Mouse (Mus musculus): ENCODE measurements at regions not wholly inside any gene's neighbourhood (a gene's known extent, or its start where the extent isn't known, plus 50 kb on each side); places are given as distances from the start of the nearest gene placed in this dataset.

- Histone ChIP-seq H3K27ac (ENCODE audit: insufficient read depth, low read depth, low read length) (no peak overlapping the region), H3K4me3 (ENCODE audit: insufficient read depth, low read depth, low read length) (no peak overlapping the region), H3K4me1 (ENCODE audit: control insufficient read depth, insufficient read depth, low read length) (peaks cover 21% of the 10 kb centered on the region)
- TF ChIP-seq POLR2A (IDR thresholded peaks at IDR 0.05; ENCODE audit: insufficient read depth, low read depth, low read length): no peak
- TF ChIP-seq CTCF (IDR thresholded peaks at IDR 0.05; ENCODE audit: insufficient read depth, low read depth, low read length): no peak
- 51% methylated on average over 7 of the region's 7 CpGs for WGBS
Measured at GRCm38 (mm10) chr2:178834986-178835385, 404.7 kb downstream of the Cdh26 start.

DNA sequence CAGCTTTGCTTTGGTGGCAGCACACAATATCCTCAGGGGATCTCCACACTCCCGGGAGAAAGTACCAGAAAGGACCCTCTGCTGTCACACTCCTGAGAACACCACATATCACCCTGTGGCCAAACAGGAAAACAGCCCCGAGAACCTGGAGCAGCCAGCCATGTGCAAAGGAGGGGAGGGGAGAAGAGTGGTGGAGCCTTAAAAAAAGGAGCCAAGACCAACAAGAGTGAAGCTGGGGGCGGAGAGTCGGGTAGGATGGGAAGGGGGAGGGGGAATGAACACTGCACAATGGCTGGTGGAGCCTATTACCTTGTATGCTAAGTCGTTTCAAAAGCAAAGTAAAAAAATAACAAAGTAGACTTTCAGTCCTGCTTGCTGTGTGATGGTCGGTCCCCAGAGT, 408.2 kb downstream of the Cdh26 start:
- Histone ChIP-seq H3K4me3 (ENCODE audit: insufficient read depth, low read depth, low read length) (no peak overlapping the region), H3K4me1 (ENCODE audit: control insufficient read depth, insufficient read depth, low read length) (peaks cover 40% of the 10 kb centered on the region), H3K27ac (ENCODE audit: insufficient read depth, low read depth, low read length) (no peak overlapping the region)
- 7% methylated on average over 6 of the region's 6 CpGs for WGBS
- TF ChIP-seq CTCF (IDR thresholded peaks at IDR 0.05; ENCODE audit: insufficient read depth, low read depth, low read length) (no peak), POLR2A (IDR thresholded peaks at IDR 0.05; ENCODE audit: insufficient read depth, low read depth, low read length) (no peak)

DNA sequence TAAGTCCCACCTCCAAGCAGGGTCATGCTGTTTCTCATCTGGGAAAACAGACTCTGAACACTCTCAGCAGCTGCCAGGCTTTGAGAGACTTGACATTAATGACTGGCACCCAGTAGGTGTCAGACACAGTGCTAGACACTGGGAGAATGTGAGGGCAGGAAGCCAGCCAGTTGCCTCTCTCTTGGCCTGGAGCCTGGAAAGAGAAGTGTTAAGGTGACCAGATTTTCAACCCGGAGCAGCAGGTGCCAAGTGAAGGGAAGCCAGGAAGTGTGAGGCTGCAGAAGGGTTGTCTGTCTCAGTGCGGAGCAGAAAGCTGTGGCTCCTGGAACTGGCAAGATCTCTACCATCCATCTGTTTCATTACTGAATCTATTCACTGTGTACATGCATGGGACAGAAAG, 410.6 kb downstream of the Cdh26 start:
- peaks cover 36% of the 10 kb centered on the region for H3K4me1 ChIP-seq (ENCODE audit: control insufficient read depth, insufficient read depth, low read length)
- H3K4me3 ChIP-seq (ENCODE audit: insufficient read depth, low read depth, low read length): no peak overlapping the region
- no peak for TF ChIP-seq POLR2A (IDR thresholded peaks at IDR 0.05; ENCODE audit: insufficient read depth, low read depth, low read length)
- 61% methylated on average over 2 of the region's 2 CpGs for WGBS
- H3K27ac ChIP-seq (ENCODE audit: insufficient read depth, low read depth, low read length): no peak overlapping the region

DNA sequence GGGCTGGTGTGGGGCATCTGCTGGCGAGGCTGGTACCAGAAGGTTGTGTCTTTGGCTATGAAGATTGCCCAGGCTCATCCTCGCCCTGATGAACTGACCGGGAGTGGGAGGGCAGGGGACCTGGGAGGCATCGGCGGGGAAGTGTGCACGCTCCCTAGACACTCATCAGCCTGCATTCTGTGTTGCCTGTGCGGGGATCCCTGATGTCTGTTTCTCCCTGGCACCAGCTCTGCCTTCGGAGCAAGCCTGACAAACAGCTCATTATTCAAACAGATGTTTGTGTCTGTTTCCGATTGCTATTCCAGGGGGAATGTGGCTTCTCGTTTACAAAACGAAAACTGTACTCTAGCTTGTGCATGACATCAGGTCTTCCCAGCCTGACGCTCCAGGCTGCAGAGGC, 412.3 kb downstream of the Cdh26 start:
- Histone ChIP-seq H3K4me3 (ENCODE audit: insufficient read depth, low read depth, low read length) (no peak overlapping the region), H3K27ac (ENCODE audit: insufficient read depth, low read depth, low read length) (peak overlapping the region; percentile 39), H3K4me1 (ENCODE audit: control insufficient read depth, insufficient read depth, low read length) (peaks cover 36% of the 10 kb centered on the region)
- 33% methylated on average over 12 of the region's 12 CpGs for WGBS
- TF ChIP-seq POLR2A (IDR thresholded peaks at IDR 0.05; ENCODE audit: insufficient read depth, low read depth, low read length): no peak
- no peak for TF ChIP-seq CTCF (IDR thresholded peaks at IDR 0.05; ENCODE audit: insufficient read depth, low read depth, low read length)

- 94% methylated on average over 3 of the region's 3 CpGs for WGBS
- Histone ChIP-seq H3K4me3 (ENCODE audit: insufficient read depth, low read depth, low read length) (no peak overlapping the region), H3K27ac (ENCODE audit: insufficient read depth, low read depth, low read length) (no peak overlapping the region), H3K4me1 (ENCODE audit: control insufficient read depth, insufficient read depth, low read length) (peaks cover 33% of the 10 kb centered on the region)
- TF ChIP-seq POLR2A (IDR thresholded peaks at IDR 0.05; ENCODE audit: insufficient read depth, low read depth, low read length) (no peak), CTCF (IDR thresholded peaks at IDR 0.05; ENCODE audit: insufficient read depth, low read depth, low read length) (no peak)
Measured at GRCm38 (mm10) chr2:178843458-178843857, 413.1 kb downstream of the Cdh26 start.

- no peak overlapping the region for H3K4me3 ChIP-seq (ENCODE audit: insufficient read depth, low read depth, low read length)
- WGBS: 80% methylated on average over 4 of the region's 4 CpGs
- H3K4me1 ChIP-seq (ENCODE audit: control insufficient read depth, insufficient read depth, low read length): peaks cover 24% of the 10 kb centered on the region
- no peak overlapping the region for H3K27ac ChIP-seq (ENCODE audit: insufficient read depth, low read depth, low read length)
- TF ChIP-seq CTCF (IDR thresholded peaks at IDR 0.05; ENCODE audit: insufficient read depth, low read depth, low read length) (no peak), POLR2A (IDR thresholded peaks at IDR 0.05; ENCODE audit: insufficient read depth, low read depth, low read length) (no peak)
Measured at GRCm38 (mm10) chr2:178844561-178844960, 414.2 kb downstream of the Cdh26 start.

DNA sequence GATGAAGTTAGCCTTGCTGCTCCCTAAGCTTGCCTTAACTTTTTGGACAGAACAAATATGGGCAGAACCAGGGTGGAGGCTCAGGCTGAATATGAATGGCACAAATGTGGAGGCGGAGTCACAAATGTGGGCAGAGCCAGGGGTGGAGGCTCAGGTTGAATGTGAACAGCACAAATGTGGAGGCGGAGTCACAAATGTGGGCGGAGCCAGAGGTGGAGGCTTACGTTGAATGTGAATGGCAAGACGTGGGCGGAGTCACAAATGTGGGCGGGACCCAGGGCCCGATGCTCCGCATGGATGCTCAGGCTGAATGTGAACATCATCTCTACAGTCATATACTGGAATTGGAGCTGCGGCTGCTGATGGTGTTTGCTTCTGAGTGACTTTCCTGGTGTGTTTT, 420.0 kb downstream of the Cdh26 start:
- TF ChIP-seq CTCF (IDR thresholded peaks at IDR 0.05; ENCODE audit: insufficient read depth, low read depth, low read length) (no peak), POLR2A (IDR thresholded peaks at IDR 0.05; ENCODE audit: insufficient read depth, low read depth, low read length) (no peak)
- Histone ChIP-seq H3K4me3 (ENCODE audit: insufficient read depth, low read depth, low read length) (no peak overlapping the region), H3K27ac (ENCODE audit: insufficient read depth, low read depth, low read length) (no peak overlapping the region), H3K4me1 (ENCODE audit: control insufficient read depth, insufficient read depth, low read length) (no peaks in the 10 kb centered on the region)
- 76% methylated on average over 10 of the region's 10 CpGs for WGBS

- H3K27ac ChIP-seq (ENCODE audit: insufficient read depth, low read depth, low read length): no peak overlapping the region
- TF ChIP-seq POLR2A (IDR thresholded peaks at IDR 0.05; ENCODE audit: insufficient read depth, low read depth, low read length): no peak
- TF ChIP-seq CTCF (IDR thresholded peaks at IDR 0.05; ENCODE audit: insufficient read depth, low read depth, low read length): no peak
- no peaks in the 10 kb centered on the region for H3K4me1 ChIP-seq (ENCODE audit: control insufficient read depth, insufficient read depth, low read length)
- 53% methylated on average over 11 of the region's 11 CpGs for WGBS
- H3K4me3 ChIP-seq (ENCODE audit: insufficient read depth, low read depth, low read length): no peak overlapping the region
Measured at GRCm38 (mm10) chr2:178850769-178851168, 420.4 kb downstream of the Cdh26 start.

GRCm38 (mm10) chr2:178854012-178854411, 423.7 kb downstream of the Cdh26 start:
- Histone ChIP-seq H3K27ac (ENCODE audit: insufficient read depth, low read depth, low read length) (no peak overlapping the region), H3K4me3 (ENCODE audit: insufficient read depth, low read depth, low read length) (no peak overlapping the region), H3K4me1 (ENCODE audit: control insufficient read depth, insufficient read depth, low read length) (no peaks in the 10 kb centered on the region)
- WGBS: 91% methylated on average over 1 of the region's 1 CpGs
- TF ChIP-seq POLR2A (IDR thresholded peaks at IDR 0.05; ENCODE audit: insufficient read depth, low read depth, low read length): no peak
- TF ChIP-seq CTCF (IDR thresholded peaks at IDR 0.05; ENCODE audit: insufficient read depth, low read depth, low read length): no peak

DNA sequence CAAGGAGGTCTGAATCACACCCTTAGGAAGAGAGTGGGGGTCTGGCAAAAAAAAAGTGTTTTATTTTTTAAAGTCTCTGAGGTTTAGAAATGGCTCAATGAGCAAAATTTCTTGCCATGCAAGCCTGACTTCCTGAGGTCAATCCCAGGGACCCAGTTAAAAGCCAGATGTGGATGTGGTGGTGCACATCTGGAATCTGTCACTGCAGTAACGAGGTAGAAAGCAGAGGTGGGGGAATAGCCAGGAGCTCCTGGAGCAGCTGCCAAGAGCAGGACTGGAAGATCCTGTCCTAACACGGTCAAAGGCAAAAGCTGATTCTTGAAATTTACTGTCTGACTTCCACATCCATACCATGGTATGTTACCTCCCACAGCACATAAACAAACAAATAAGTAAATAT, 424.4 kb downstream of the Cdh26 start:
- no peak overlapping the region for H3K4me3 ChIP-seq (ENCODE audit: insufficient read depth, low read depth, low read length)
- WGBS: 74% methylated on average over 2 of the region's 2 CpGs
- H3K4me1 ChIP-seq (ENCODE audit: control insufficient read depth, insufficient read depth, low read length): no peaks in the 10 kb centered on the region
- TF ChIP-seq CTCF (IDR thresholded peaks at IDR 0.05; ENCODE audit: insufficient read depth, low read depth, low read length) (no peak), POLR2A (IDR thresholded peaks at IDR 0.05; ENCODE audit: insufficient read depth, low read depth, low read length) (no peak)
- H3K27ac ChIP-seq (ENCODE audit: insufficient read depth, low read depth, low read length): no peak overlapping the region
